ENCODE assay signal across 17 mouse cellular contexts in the genomic region with DNA sequence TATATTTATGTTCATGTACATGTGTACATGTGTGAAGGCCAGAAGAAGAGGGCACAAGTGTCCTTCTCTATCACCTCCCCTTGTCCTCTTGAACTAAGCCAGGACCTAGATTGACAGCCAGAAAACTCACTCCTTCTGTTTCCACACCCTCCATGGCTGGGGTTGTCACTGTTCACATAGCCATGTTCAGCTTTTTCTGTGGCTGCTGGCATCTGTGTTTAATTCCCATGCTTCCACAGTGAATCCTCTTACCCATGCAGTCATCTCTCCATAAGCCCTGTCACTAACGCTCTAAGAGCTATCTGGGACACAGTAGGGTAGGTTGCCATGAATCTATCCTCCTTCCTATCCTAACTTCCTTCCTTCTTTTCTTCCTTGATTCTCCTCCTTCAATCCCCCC.
DNase-seq lines count a peak whose midpoint lies in the region; ATAC-seq and TF ChIP-seq lines count a peak whose summit lies in the region.
"Had no signal": no experiment of that assay in that cellular context is flagged by ENCODE, and none has a peak within 500 bp of the region (broad histone marks: within the 10 kb centered on the region; RNA-seq: fewer than 3 reads in every experiment).

No protein-coding gene starts in this region.

- no peak for TF ChIP-seq CTCF in liver, postnatal 0 days (IDR thresholded peaks at IDR 0.05; ENCODE audit: low read depth)

- ATAC-seq in megakaryocyte, adult 5-6 weeks (ENCODE audit: poor library complexity, severe bottlenecking) = no peak
- no peak for ATAC-seq in heart, embryonic 16.5 days (replicated peaks; ENCODE audit: extremely low read depth, insufficient read depth, low FRiP score)
- no peak for ATAC-seq in liver, postnatal 0 days

- no peak overlapping the region for H3K9ac ChIP-seq in heart, embryonic 16.5 days (ENCODE audit: low read length)
- H3K9ac ChIP-seq in liver, postnatal 0 days (replicated peaks) = peak overlapping the region; percentile 9; the same call in 1 of the 2 replicates
- H3K9ac ChIP-seq: limb, embryonic 13.5 days; neural tube, embryonic 13.5 days had no signal

- peak overlapping the region; percentile 24; the same call in 1 of the 2 replicates for H3K4me2 ChIP-seq in heart, embryonic 16.5 days (ENCODE audit: low read depth, low read length)
- H3K4me2 ChIP-seq in liver, postnatal 0 days (ENCODE audit: low read depth, low read length) = peak overlapping the region; percentile 62
- H3K4me2 ChIP-seq: limb, embryonic 13.5 days; neural tube, embryonic 13.5 days had no signal

- H3K4me3 ChIP-seq in heart, embryonic 10.5 days = no peak overlapping the region
- H3K4me3 ChIP-seq in megakaryocyte, embryonic 14.5 days (replicated peaks) = peak overlapping the region; percentile 70
- no peak overlapping the region for H3K4me3 ChIP-seq in heart, embryonic 16.5 days (ENCODE audit: low read length)
- H3K4me3 ChIP-seq in liver, postnatal 0 days (ENCODE audit: low read depth, low read length) = no peak overlapping the region
- H3K4me3 ChIP-seq: limb, embryonic 13.5 days; midbrain, embryonic 10.5 days; neural tube, embryonic 13.5 days had no signal

- intact Hi-C loops in heart, postnatal 10 days (cut with DNase I) = loop anchor here (2.0 to 5.0 kb wide), 2 partner anchors 39 to 85 kb away; no protein-coding TSS in a partner anchor

- peaks cover 69% of the 10 kb centered on the region for H3K4me1 ChIP-seq in heart, embryonic 10.5 days
- H3K4me1 ChIP-seq in megakaryocyte, embryonic 14.5 days = peaks cover 87% of the 10 kb centered on the region
- H3K4me1 ChIP-seq in heart, embryonic 16.5 days (ENCODE audit: control insufficient read depth, insufficient read depth, low read length) = peaks cover 51% of the 10 kb centered on the region
- H3K4me1 ChIP-seq in liver, postnatal 0 days (ENCODE audit: insufficient read depth) = peaks cover 70% of the 10 kb centered on the region

- WGBS in heart, embryonic 10.5 days = 41% methylated on average over 1 of the region's 1 CpGs
- WGBS in heart, embryonic 16.5 days = 38% methylated on average over 1 of the region's 1 CpGs
- WGBS in liver, postnatal 0 days (ENCODE audit: insufficient replicate concordance) = 24% methylated on average over 1 of the region's 1 CpGs

- H3K9me3 ChIP-seq in heart, embryonic 10.5 days = no peaks in the 10 kb centered on the region
- no peaks in the 10 kb centered on the region for H3K9me3 ChIP-seq in megakaryocyte, embryonic 14.5 days
- no peaks in the 10 kb centered on the region for H3K9me3 ChIP-seq in heart, embryonic 16.5 days (replicated peaks; ENCODE audit: control insufficient read depth, low read length)
- H3K9me3 ChIP-seq in liver, postnatal 0 days (ENCODE audit: low read length) = no peaks in the 10 kb centered on the region
- H3K9me3 ChIP-seq: limb, embryonic 13.5 days; midbrain, embryonic 10.5 days; neural tube, embryonic 13.5 days had no signal

- no peak for DNase-seq in heart, embryonic 10.5 days (ENCODE audit: low spot score)
- DNase-seq in heart, postnatal 10 days = no peak
- no peak for DNase-seq in liver, postnatal 0 days
- no peak for DNase-seq in urinary bladder, postnatal 25 days (ENCODE audit: low spot score)
- DNase-seq in right cerebral cortex, adult 18-20 months = no peak
- DNase-seq: adrenal gland, postnatal 10 days; B cell, adult 2 months; cerebellum, adult 18-20 months; gastrocnemius, postnatal 10 days; kidney, adult 2 months; kidney, postnatal 14 days had no signal

- TF ChIP-seq EP300 in liver, postnatal 0 days (IDR thresholded peaks at IDR 0.05; ENCODE audit: low read depth) = no peak

- H3K36me3 ChIP-seq in heart, embryonic 10.5 days = no peaks in the 10 kb centered on the region
- H3K36me3 ChIP-seq in megakaryocyte, embryonic 14.5 days (replicated peaks; ENCODE audit: low read length) = no peaks in the 10 kb centered on the region
- H3K36me3 ChIP-seq in heart, embryonic 16.5 days (ENCODE audit: control insufficient read depth, insufficient read depth) = no peaks in the 10 kb centered on the region
- no peaks in the 10 kb centered on the region for H3K36me3 ChIP-seq in liver, postnatal 0 days (replicated peaks; ENCODE audit: insufficient read depth, low read length)
- H3K36me3 ChIP-seq: limb, embryonic 13.5 days; midbrain, embryonic 10.5 days; neural tube, embryonic 13.5 days had no signal

- no peaks in the 10 kb centered on the region for H3K27me3 ChIP-seq in heart, embryonic 10.5 days (ENCODE audit: insufficient read depth, poor library complexity, severe bottlenecking)
- no peaks in the 10 kb centered on the region for H3K27me3 ChIP-seq in megakaryocyte, embryonic 14.5 days (replicated peaks)
- H3K27me3 ChIP-seq in heart, embryonic 16.5 days (ENCODE audit: control insufficient read depth, insufficient read depth, low read length) = no peaks in the 10 kb centered on the region
- no peaks in the 10 kb centered on the region for H3K27me3 ChIP-seq in liver, postnatal 0 days (ENCODE audit: insufficient read depth, low read length)
- H3K27me3 ChIP-seq: limb, embryonic 13.5 days; neural tube, embryonic 13.5 days had no signal

- H3K27ac ChIP-seq in heart, embryonic 10.5 days = peak overlapping the region; percentile 94
- H3K27ac ChIP-seq in heart, embryonic 16.5 days (ENCODE audit: low read length) = peak overlapping the region; percentile 95
- H3K27ac ChIP-seq in liver, postnatal 0 days (ENCODE audit: low read depth) = peak overlapping the region; percentile 98
- H3K27ac ChIP-seq: limb, embryonic 13.5 days; neural tube, embryonic 13.5 days had no signal
